Mouse (Mus musculus) bone marrow, adult 2 months (tissue): ENCODE results near the gene Spg20.

Source experiments
- CTCF ChIP-seq: fragments of 200-500 bp; IDR thresholded peaks from 2 replicates; pipeline ENCODE4 v1.5.1; 2011; ENCODE audit warnings: low read length, control low read depth; ENCODE audit not compliant: control insufficient read depth, insufficient read depth
- POLR2A ChIP-seq: fragments of 200-500 bp; IDR thresholded peaks from 2 replicates; pipeline ENCODE4 v1.6.1; 2011; ENCODE audit warnings: low read depth, mild to moderate bottlenecking, control low read depth, low read length, borderline replicate concordance; ENCODE audit not compliant: control insufficient read depth

- no peak for TF ChIP-seq POLR2A
- no peak for TF ChIP-seq CTCF
These were observed 13.9 kb upstream of the Spg20 start for GRCm38 (mm10) chr3:55098014-55098413.
